ENCODE assay signal across 16 mouse cellular contexts in the genomic region with DNA sequence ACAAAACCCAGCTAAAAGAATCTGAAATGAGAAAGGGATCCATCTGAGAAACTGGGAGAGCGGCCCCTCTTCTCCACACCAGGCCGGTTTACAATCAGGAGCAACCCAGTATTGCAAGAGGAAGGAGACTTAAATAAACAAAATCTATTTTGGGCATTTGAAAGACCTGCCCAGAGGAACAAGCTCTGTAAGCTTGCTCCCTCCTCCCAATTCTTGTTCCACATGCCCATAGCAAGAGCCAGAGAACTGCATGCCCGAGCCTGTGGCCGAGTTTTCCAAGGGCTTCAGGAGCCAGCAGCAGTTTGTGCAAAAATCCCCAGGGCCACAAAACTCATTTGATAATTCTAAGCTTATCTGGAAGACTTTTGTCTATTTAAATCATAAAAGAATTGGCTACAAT. TPM values are rescaled to one million over a fixed set of nuclear protein-coding genes. Genes with fewer than 3 reads are reported as not detected.
A peak's percentile ranks its signal among the peaks of the same experiment; 100 is the strongest.
DNase-seq lines count a peak whose midpoint lies in the region; ATAC-seq and TF ChIP-seq lines count a peak whose summit lies in the region.
"Had no signal": no experiment of that assay in that cellular context is flagged by ENCODE, and none has a peak within 500 bp of the region (broad histone marks: within the 10 kb centered on the region; RNA-seq: fewer than 3 reads in every experiment).

No protein-coding gene starts in this region.

- H3K79me2 ChIP-seq in heart, adult 2 months (replicated peaks; ENCODE audit: control insufficient read depth, insufficient read depth, low read length) = no peaks in the 10 kb centered on the region

- ATAC-seq in heart, embryonic 11.5 days (replicated peaks; ENCODE audit: insufficient number of reproducible peaks, low FRiP score, low TSS enrichment) = no peak
- ATAC-seq in midbrain, embryonic 11.5 days (ENCODE audit: low FRiP score) = no peak
- ATAC-seq: forebrain, embryonic 16.5 days had no signal

- H3K27ac ChIP-seq in heart, embryonic 11.5 days (ENCODE audit: low read depth, low read length) = no peak overlapping the region
- peak overlapping the region; percentile 89 for H3K27ac ChIP-seq in heart, adult 2 months
- H3K27ac ChIP-seq in small intestine, adult 2 months (ENCODE audit: insufficient read depth, low read depth, low read length) = peak overlapping the region; percentile 32; the same call in 1 of the 2 replicates
- H3K27ac ChIP-seq in midbrain, embryonic 11.5 days (ENCODE audit: low read depth, low read length) = no peak overlapping the region

- 51% methylated on average over 4 of the region's 4 CpGs for WGBS in heart, embryonic 11.5 days (ENCODE audit: insufficient replicate concordance)
- WGBS in heart, adult 2 months = 38% methylated on average over 4 of the region's 4 CpGs
- 73% methylated on average over 4 of the region's 4 CpGs for WGBS in small intestine, adult 2 months
- 95% methylated on average over 4 of the region's 4 CpGs for WGBS in midbrain, embryonic 11.5 days

- H3K9me3 ChIP-seq in heart, embryonic 11.5 days (replicated peaks; ENCODE audit: control insufficient read depth, low read length) = no peaks in the 10 kb centered on the region
- H3K9me3 ChIP-seq in midbrain, embryonic 11.5 days (ENCODE audit: control insufficient read depth, low read length) = no peaks in the 10 kb centered on the region
- H3K9me3 ChIP-seq: megakaryocyte, embryonic 14.5 days had no signal

- TF ChIP-seq POLR2A in heart, adult 2 months (IDR thresholded peaks at IDR 0.05; ENCODE audit: insufficient read depth, low read depth, low read length) = peak; percentile 45; the same call in 1 of the 2 replicates
- no peak for TF ChIP-seq POLR2A in small intestine, adult 2 months (IDR thresholded peaks at IDR 0.05; ENCODE audit: low read depth, low read length)

- H3K27me3 ChIP-seq in heart, embryonic 11.5 days (ENCODE audit: control insufficient read depth, insufficient read depth, low read length) = no peaks in the 10 kb centered on the region
- H3K27me3 ChIP-seq in heart, adult 2 months (ENCODE audit: control insufficient read depth, insufficient read depth, low read length) = no peaks in the 10 kb centered on the region
- H3K27me3 ChIP-seq in small intestine, adult 2 months (ENCODE audit: control insufficient read depth, insufficient read depth, low read length) = no peaks in the 10 kb centered on the region
- H3K27me3 ChIP-seq in midbrain, embryonic 11.5 days (ENCODE audit: control insufficient read depth, insufficient read depth, low read length) = no peaks in the 10 kb centered on the region
- H3K27me3 ChIP-seq: megakaryocyte, embryonic 14.5 days had no signal

- H3K4me1 ChIP-seq in heart, embryonic 11.5 days (ENCODE audit: control insufficient read depth, insufficient read depth, low read length) = peaks cover 3% of the 10 kb centered on the region; the same call in 1 of the 2 replicates
- peaks cover 2% of the 10 kb centered on the region; the same call in 1 of the 2 replicates for H3K4me1 ChIP-seq in heart, adult 2 months (ENCODE audit: control insufficient read depth, insufficient read depth, low read length)
- peaks cover 2% of the 10 kb centered on the region; the same call in 1 of the 2 replicates for H3K4me1 ChIP-seq in small intestine, adult 2 months (ENCODE audit: control insufficient read depth, insufficient read depth, insufficient read length, low read length)
- H3K4me1 ChIP-seq in midbrain, embryonic 11.5 days (ENCODE audit: control insufficient read depth, insufficient read depth, low read length) = no peaks in the 10 kb centered on the region

- peak; percentile 20; the same call in 1 of the 2 replicates for TF ChIP-seq CTCF in heart, adult 2 months (IDR thresholded peaks at IDR 0.05)
- TF ChIP-seq CTCF in small intestine, adult 2 months (IDR thresholded peaks at IDR 0.05; ENCODE audit: extremely low read depth, insufficient read length, insufficient replicate concordance, low read depth, low read length) = no peak

- TF ChIP-seq EP300 in heart, adult 2 months (IDR thresholded peaks at IDR 0.05; ENCODE audit: insufficient read depth, low read depth, low read length) = 0 out of 2 replicates have a peak, but pooled peaks have one; percentile 28

- H3K9ac ChIP-seq in heart, embryonic 11.5 days (ENCODE audit: low read depth, low read length) = no peak overlapping the region
- 0 out of 2 replicates have a peak overlapping the region, but pooled peaks have one; percentile 31 for H3K9ac ChIP-seq in heart, adult 2 months (ENCODE audit: low read depth, low read length)
- H3K9ac ChIP-seq in midbrain, embryonic 11.5 days (ENCODE audit: low read length) = no peak overlapping the region

- intact Hi-C loops in heart, adult 2 months (cut with DNase I) = loop anchor here (5.0 kb wide), 1 partner anchor 88 kb away; no protein-coding TSS in a partner anchor
- intact Hi-C loops in left cerebral cortex, postnatal 10 days (cut with DNase I) = no loop called here

- H3K4me2 ChIP-seq in heart, embryonic 11.5 days = no peak overlapping the region
- no peak overlapping the region for H3K4me2 ChIP-seq in midbrain, embryonic 11.5 days
- H3K4me2 ChIP-seq: liver, embryonic 11.5 days had no signal

- peaks cover 14% of the 10 kb centered on the region for H3K36me3 ChIP-seq in heart, embryonic 11.5 days (ENCODE audit: control insufficient read depth, insufficient read depth, low read length)
- peaks cover 2% of the 10 kb centered on the region; the same call in 1 of the 2 replicates for H3K36me3 ChIP-seq in heart, adult 2 months (ENCODE audit: control insufficient read depth, insufficient read depth, low read length)
- H3K36me3 ChIP-seq in small intestine, adult 2 months (ENCODE audit: control insufficient read depth, insufficient read depth, low read length) = peaks cover 28% of the 10 kb centered on the region
- peaks cover 18% of the 10 kb centered on the region for H3K36me3 ChIP-seq in midbrain, embryonic 11.5 days (ENCODE audit: control insufficient read depth, insufficient read depth, low read length)

- peak; percentile 91 for DNase-seq in heart, adult 11 months
- DNase-seq in heart, adult 2 months = peak in 1 of 2 experiments; percentile 45
- DNase-seq in heart, postnatal 4 days = peak; percentile 36
- DNase-seq in midbrain, embryonic 11.5 days (ENCODE audit: low spot score, missing footprints) = no peak
- DNase-seq in left cerebral cortex, postnatal 10 days (ENCODE audit: extremely low spot score in 1 of 2, low spot score in 2 of 2) = no peak
- DNase-seq in cerebellum, adult 18-20 months = no peak
- DNase-seq: adrenal gland, adult 2 months; cerebellum, adult 11 months; kidney, postnatal 36 days; spleen, adult 18-20 months had no signal

- H3K4me3 ChIP-seq in heart, embryonic 11.5 days (ENCODE audit: low read depth, low read length) = no peak overlapping the region
- no peak overlapping the region for H3K4me3 ChIP-seq in heart, adult 2 months
- H3K4me3 ChIP-seq in small intestine, adult 2 months (ENCODE audit: low read depth, low read length) = no peak overlapping the region
- H3K4me3 ChIP-seq in midbrain, embryonic 11.5 days (ENCODE audit: low read depth, low read length) = no peak overlapping the region
- H3K4me3 ChIP-seq: megakaryocyte, embryonic 14.5 days; myocyte had no signal

RNA-seq across cellular contexts. Expression of a gene that starts 23.5 kb away (rescaled TPM):
- 187 and 189 TPM in 2 replicates for polyA plus RNA-seq in heart, embryonic 11.5 days (2014; fragmentation: Nextera tagmentation; extraction: Ambion mirVana)
- total RNA-seq in heart, adult 2 months (2021) = 100 to 1,000 TPM; 713 to 821 TPM
- polyA plus RNA-seq in heart, adult 2 months (2012; rRNA removed) = 933 and 1,030 TPM in 2 replicates
- total RNA-seq in heart, postnatal 4 days (2021) = 100 to 1,000 TPM; 410 to 462 TPM
- 85.8 and 215 TPM in 2 replicates for polyA plus RNA-seq in small intestine, adult 2 months (2012; rRNA removed)
- polyA plus RNA-seq in midbrain, embryonic 11.5 days (2014; fragmentation: Nextera tagmentation; extraction: Ambion mirVana) = 118 and 130 TPM in 2 replicates
- total RNA-seq in left cerebral cortex, postnatal 10 days (2021) = 100 to 1,000 TPM; 479 to 493 TPM

RNA-seq across cellular contexts. Expression of a gene that starts 57.7 kb away (rescaled TPM):
- polyA plus RNA-seq in heart, embryonic 11.5 days (2014; fragmentation: Nextera tagmentation; extraction: Ambion mirVana) = 60.2 and 67.1 TPM in 2 replicates
- 10 to 100 TPM; 26.2 to 26.6 TPM for total RNA-seq in heart, adult 2 months (2021)
- 44.8 and 73.8 TPM in 2 replicates for polyA plus RNA-seq in heart, adult 2 months (2012; rRNA removed)
- total RNA-seq in heart, postnatal 4 days (2021) = 10 to 100 TPM; 39.4 to 42.7 TPM
- polyA plus RNA-seq in small intestine, adult 2 months (2012; rRNA removed) = 13.7 and 26.2 TPM in 2 replicates
- 52.8 and 63.6 TPM in 2 replicates for polyA plus RNA-seq in midbrain, embryonic 11.5 days (2014; fragmentation: Nextera tagmentation; extraction: Ambion mirVana)
- total RNA-seq in left cerebral cortex, postnatal 10 days (2021) = 10 to 100 TPM; 31.1 to 32.2 TPM

Comparison
In these comparisons a context has a peak if more than half of its experiments do, and no peak if none do; other contexts are left out.
1. H3K27ac ChIP-seq: peak in heart, adult 2 months (single experiment) and small intestine, adult 2 months (single experiment); none in heart, embryonic 11.5 days (single experiment) and midbrain, embryonic 11.5 days (single experiment).
2. DNase-seq: peak in heart, adult 11 months (single experiment) and heart, postnatal 4 days (single experiment); none in midbrain, embryonic 11.5 days (single experiment), left cerebral cortex, postnatal 10 days (0 of 2) and cerebellum, adult 18-20 months (0 of 2).